Mouse (Mus musculus): Measurements from ENCODE around the gene Gm20518.

DNA sequence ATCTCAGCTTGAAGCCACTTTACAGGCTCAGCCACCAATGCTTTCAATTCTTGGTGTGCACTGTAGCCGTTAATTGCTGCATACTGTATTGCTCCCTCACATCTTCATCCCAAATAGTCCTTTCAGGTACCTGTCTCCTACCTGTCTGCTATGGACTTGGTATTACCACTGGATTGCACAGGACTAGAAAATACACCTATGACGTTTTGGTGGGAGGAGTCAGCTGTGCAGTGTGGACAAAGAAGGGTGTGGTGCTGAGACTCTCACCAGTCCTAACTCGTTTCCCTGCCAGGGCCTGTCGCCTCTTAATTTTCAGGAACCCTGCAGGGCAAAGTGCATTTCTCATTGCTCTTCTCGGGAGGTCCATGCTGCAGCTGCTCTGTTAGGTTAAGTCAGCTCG, 25.7 kb downstream of the Gm20518 start:
- no peak for TF ChIP-seq POLR2A (IDR thresholded peaks at IDR 0.05; ENCODE audit: low read depth, low read length)
- no peak for TF ChIP-seq CTCF (IDR thresholded peaks at IDR 0.05; ENCODE audit: borderline replicate concordance, insufficient read depth, low read length)

Measured in embryonic fibroblast, embryonic 13.5 days (primary cell).